Mouse (Mus musculus) brain, embryonic 14.5 days (tissue): ENCODE results near the gene Tnnc2. TPM values are rescaled to one million over a fixed set of nuclear protein-coding genes. Genes with fewer than 3 reads are reported as not detected.
A peak's percentile ranks its signal among the peaks of the same experiment; 100 is the strongest.

ENCODE experiments used
- DNase-seq: peaks from one replicate; pipeline ENCODE4 v3.0.0-alpha.2; 2011; ENCODE audit warnings: low read depth
- CTCF ChIP-seq: fragments of 200-500 bp; IDR thresholded peaks from 2 replicates; pipeline ENCODE4 v1.5.1; 2012; ENCODE audit warnings: inconsistent platforms, mild to moderate bottlenecking, moderate library complexity, borderline replicate concordance; ENCODE audit not compliant: insufficient read depth, insufficient read length; ENCODE audit errors: extremely low read depth
- POLR2A ChIP-seq: fragments of 200-500 bp; IDR thresholded peaks from 2 replicates; pipeline ENCODE4 v1.6.1; 2012; ENCODE audit warnings: mild to moderate bottlenecking, inconsistent platforms, borderline replicate concordance; ENCODE audit not compliant: poor library complexity, insufficient read depth, insufficient read length, severe bottlenecking; ENCODE audit errors: extremely low read depth
- polyA plus RNA-seq: library from polyadenylated mRNA; depleted of rRNA; stranded (reverse); fragments of >200 nt; gene quantifications from 2 replicates; pipeline ENCODE4 v1.2.3, GENCODE M21; 2012

Tnnc2 gene
- polyA plus RNA-seq, 1 experiment, result 1.7 TPM

DNA sequence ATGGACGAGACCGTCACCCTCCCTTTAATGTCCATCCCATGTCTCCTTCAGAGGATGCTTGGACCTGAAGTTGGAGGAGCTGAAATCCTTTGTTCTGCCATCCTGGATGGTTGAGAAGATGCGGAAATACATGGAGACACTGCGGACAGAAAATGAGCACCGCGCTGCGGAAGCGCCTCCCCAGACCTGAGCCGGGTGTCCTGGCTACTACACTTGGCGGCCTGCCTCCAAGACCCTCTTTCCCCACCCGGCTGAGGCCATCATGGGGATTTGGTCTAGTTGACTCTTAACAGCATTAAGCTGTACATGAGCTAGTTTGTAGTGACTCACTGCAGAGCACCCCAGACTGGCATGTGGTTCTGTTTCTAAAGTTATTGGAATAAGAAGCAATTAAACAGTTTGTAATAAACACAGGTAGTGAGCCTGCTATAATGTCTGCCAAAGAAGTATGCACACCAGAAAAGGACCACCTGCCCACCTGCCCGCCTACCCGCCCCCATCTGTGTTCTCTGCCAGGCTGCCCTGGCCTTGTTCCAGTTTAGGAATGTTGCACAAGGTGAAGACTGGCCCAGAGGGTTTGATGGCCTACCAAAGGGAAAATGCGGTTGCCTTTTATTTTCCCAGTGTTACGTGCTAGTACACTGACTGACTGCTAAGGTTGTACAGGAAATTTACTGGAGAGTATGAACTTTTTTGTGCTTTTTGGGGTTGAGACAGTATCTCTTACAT lies 11.8 kb downstream of the Tnnc2 start:
- no peak for DNase-seq
- no peak for TF ChIP-seq POLR2A
- no peak for TF ChIP-seq CTCF

DNA sequence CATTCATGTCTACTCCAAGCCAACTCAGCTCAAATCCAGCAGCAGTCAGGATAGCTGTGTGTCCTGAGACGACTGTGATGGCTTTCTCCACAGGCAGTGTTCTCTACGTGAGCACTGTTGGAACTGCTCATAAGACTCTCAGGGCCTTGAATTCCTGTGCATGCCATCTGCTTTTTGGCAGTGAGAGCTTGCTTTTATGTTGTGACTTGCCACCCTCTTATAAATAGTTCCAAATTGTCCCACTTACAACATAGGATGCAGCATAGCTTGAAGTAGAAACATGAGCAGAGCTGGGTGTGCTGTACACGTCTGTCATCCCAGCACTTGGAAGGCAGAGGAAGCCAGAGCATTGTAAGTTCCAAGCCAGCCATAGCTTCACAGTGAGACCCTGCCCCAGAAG lies 13.9 kb downstream of the Tnnc2 start:
- TF ChIP-seq POLR2A (no peak), CTCF (no peak)
- no peak for DNase-seq

DNA sequence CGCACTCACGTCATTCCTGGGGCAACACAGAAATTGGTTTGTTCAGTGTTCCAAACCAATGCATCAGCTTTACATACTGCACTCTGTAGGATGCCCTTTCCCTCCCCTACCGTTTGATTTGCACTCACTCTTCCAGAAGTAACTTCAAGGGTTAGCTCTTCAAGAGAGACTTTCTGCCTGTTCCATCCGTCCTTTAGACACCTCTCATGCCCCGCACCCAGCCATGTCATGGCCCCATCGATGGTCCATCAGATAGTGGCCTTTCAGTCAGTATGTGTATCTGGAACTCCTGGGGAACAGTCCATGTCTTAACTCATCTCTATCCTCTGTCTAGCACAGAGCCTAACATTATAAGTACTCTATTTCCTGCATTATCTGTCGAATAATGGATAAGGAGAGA lies 17.2 kb downstream of the Tnnc2 start:
- no peak for DNase-seq
- TF ChIP-seq POLR2A (no peak), CTCF (no peak)

DNA sequence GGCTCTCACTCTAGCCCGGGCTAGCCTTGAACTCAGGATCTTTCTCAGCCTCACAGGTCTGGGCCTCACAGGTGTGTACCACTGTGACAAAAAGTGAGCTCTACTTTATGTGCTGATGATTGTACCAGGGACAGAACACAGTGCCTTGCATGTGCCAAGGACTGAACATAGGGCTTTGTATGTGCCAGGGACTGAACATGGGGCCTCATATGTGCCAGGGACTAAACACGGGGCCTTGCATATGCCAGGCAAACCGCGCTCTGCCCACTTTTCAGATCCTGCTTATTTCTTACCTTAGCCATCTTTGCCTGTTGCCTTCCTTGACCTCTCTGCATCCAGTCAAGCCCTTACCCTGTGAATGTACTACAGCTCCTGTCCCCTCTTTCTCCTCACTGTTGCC lies 17.8 kb downstream of the Tnnc2 start:
- TF ChIP-seq CTCF, result no peak
- TF ChIP-seq POLR2A, result no peak

DNA sequence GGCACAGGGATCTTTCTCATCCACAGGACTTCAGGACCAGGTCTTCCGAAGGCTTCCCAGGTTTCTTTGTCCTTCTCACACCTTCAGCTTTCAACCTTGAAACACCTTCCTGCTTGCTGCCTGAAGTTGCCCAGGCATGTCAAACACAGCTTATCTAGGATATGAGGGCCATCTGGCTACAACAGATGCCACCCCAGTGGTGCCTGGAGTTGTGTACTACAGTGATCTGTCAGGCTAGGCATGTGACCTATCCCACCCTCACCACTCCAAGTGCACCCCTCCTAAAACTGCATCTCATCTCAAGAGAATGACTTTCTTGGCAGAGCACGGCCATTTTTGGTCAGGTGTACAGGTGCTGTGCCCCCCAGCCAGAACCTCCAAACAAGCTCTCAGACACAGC lies 18.3 kb downstream of the Tnnc2 start:
- TF ChIP-seq CTCF (no peak), POLR2A (no peak)
- no peak for DNase-seq

More for the DNA sequence above, 17.8 kb downstream of the Tnnc2 start:
- no peak for DNase-seq

DNA sequence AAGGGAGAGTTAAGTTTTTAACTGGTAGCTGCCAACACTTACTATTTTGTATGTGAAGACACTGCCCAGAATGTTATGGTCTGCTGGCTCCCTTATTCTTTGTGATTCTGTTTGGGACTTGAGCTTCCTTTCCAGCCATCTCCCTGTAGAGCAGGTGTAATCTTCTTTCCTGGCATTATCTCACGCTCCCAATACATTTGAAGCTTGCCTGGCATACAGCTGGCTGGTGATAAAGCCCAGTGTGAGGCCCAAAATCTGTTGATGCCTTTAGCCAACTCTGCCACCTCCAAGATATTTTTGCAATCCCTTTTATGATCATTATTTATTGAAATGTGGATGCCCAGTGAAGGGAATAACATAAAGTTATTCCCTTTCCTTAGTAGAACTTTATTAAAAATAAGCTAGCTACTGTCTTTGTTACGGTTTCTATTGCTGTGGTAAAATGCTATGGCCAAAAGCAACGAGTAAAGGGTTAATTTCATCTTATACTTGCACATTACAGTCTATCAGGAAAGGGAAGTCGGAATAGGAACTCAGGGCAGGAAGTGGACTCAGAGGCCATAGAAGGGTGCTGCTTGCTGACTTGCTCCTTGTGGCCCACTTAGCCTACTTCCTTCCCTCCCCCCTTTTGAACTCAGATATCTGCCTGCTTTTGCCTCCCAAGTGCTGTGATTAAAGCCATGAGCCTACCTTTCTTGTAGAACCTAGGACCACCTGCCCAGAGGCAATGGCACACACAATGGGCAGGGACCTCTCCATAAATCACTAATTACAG lies 19.5 kb downstream of the Tnnc2 start:
- TF ChIP-seq POLR2A (no peak), CTCF (no peak)
- no peak for DNase-seq

DNA sequence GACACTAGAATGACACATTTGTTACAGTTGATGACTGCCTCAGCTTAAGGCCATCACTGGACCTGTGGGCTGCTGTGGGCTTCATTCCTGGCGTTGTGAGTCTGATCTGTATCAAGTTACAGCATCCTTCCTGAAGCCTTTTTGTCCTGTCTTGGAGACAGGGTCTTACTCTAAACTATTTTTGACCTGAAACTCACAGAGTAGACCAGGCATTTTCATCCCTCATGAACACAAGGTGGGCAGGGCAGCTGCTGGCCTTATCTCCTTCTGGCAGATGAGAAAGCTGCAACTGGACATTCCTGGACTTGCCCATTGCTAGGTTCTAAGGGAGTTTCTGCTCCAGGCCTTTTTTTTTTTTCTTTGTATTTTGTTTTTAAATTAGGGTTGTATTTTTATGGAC lies 21.1 kb downstream of the Tnnc2 start:
- no peak for TF ChIP-seq POLR2A
- TF ChIP-seq CTCF, result no peak
- DNase-seq, result no peak

DNA sequence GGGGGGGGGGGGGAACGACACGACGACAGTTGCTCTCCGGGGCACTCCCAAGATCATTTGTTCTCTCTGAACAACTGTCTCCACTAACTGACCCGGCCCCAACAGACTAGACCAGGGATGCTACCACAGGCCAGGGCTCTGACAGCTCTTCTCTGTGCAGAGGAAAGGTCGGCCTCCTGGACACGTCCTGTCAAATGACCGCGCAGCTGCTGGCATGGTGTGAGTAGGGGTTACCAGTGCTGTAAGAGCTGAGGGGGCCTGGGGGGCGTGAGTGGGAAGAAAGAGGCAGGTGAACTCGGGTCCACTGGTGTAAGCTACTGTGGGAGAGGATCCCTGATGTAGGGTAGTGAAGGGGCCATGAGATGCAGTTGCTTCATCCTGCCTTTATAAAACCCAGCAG lies 21.9 kb downstream of the Tnnc2 start:
- no peak for DNase-seq

DNA sequence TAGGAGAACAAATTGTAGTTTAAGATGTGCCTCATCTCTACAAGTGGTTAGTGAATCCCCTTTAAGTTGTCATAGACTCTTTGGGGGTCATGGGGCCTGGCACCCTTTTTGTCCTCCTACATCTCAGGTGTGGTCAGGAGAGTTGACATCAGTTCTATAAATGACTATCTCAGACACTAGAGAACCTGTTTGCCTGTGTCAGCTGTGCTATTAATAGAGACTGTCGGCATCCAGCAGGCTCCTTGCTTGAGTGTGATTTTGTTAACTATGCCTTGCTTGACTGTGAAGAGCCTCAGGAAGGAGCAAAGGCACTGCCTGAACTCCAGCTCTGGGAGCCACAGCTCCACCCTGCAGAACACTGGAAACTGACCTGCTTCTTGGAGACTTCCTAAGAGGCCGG lies 25.0 kb downstream of the Tnnc2 start:
- no peak for DNase-seq
- TF ChIP-seq CTCF (no peak), POLR2A (no peak)

More for the DNA sequence above, 21.9 kb downstream of the Tnnc2 start:
- TF ChIP-seq CTCF (no peak), POLR2A (no peak)

DNA sequence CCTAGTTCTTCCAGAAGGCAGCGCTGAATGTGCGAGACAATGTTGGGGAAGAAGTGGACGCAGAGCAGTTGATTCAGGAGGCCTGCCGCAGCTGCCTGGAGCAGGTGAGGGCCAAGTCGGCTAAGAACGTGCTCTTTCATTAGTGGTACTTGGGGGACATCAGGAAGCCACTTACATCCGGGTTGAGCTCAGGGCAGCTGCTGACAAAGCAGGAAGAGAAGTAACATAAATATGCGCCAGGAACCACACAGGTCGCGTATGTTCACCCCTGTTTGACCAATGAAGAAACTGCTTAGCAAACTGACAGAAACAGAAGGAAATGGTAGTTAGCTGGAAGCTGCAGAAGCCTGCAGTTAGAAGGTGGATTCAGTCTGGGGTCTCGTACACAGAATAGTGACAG lies 25.7 kb downstream of the Tnnc2 start:
- TF ChIP-seq POLR2A, result no peak
- TF ChIP-seq CTCF, result no peak
- DNase-seq, result no peak

DNA sequence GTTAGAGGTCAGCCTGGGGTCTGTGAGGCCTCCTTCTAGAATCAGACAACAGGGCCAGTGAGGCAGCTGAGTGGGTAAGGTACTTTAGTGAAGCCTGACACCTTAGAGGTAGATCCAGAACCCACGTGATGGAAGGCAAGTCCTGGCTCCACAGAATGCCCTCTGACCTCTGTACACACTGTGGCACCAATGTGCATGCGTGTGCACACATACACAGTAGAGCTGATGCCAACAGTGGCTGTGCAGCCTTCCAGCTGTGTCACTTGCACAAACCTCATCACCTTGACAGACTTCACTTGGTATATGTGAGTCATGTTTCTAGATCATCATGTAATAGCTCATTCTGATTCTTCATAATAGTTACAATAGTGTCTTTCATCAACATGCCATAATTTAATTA lies 27.3 kb downstream of the Tnnc2 start:
- TF ChIP-seq POLR2A (no peak), CTCF (no peak)
- DNase-seq, result no peak

DNA sequence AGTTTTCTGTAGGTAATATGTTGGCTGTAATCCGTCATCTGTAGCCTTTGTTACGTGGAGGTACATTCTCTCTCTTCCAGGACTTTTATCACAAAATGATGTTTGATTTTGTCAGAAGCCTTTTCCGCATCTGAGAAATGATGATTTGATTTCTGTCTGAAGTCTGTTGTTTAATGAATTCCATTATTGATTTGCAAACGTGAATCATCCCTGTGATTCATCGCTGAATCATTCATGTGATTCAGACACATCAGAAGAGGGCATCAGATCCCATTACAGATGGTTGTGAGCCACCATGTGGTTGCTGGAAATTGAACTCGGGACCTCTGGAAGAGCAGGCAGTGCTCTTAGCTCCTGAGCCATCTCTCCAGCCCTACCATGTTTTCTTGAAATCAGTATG lies 30.8 kb downstream of the Tnnc2 start:
- TF ChIP-seq POLR2A, result no peak
- TF ChIP-seq CTCF, result no peak
- no peak for DNase-seq

DNA sequence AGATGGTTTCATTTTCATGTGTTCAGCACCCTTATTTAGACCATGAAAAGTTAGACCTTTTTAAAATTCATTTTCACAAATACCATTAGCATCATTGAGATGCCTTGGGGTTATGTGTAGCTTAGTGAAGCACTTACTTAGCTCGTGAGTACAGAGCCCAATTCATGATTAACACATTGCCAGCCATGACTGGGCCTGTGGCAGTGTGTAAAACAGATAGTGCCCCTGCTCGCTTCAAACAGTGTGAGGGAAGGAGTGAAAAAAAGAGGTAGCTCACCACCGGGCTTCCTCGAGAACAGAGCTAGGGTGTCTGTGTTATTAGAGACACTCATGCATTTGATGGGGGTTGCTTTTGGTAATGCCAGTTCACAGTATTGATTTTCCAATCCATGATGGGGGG lies 31.6 kb downstream of the Tnnc2 start:
- no peak for DNase-seq
- TF ChIP-seq CTCF, result no peak
- no peak for TF ChIP-seq POLR2A

DNA sequence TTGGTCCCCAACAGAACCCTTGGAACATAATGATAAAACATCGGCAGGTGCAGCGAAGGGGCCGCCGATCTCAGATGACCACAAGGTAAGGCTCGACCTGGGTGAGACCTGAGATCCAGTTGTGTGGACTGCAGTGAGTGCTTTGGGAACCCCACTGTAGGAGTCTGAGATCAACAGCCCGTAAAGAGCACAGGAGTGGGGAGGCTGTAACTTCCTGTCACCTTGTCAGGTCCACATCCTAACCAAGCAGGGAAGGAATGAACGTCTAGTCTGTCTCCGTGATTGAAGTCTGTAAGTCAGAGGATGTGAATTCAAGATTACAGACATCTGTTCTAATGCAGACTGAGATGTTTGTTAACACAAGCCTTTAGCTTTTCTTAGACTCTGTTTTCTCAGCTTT lies 33.1 kb downstream of the Tnnc2 start:
- no peak for DNase-seq
- TF ChIP-seq CTCF, result no peak
- TF ChIP-seq POLR2A, result no peak

DNA sequence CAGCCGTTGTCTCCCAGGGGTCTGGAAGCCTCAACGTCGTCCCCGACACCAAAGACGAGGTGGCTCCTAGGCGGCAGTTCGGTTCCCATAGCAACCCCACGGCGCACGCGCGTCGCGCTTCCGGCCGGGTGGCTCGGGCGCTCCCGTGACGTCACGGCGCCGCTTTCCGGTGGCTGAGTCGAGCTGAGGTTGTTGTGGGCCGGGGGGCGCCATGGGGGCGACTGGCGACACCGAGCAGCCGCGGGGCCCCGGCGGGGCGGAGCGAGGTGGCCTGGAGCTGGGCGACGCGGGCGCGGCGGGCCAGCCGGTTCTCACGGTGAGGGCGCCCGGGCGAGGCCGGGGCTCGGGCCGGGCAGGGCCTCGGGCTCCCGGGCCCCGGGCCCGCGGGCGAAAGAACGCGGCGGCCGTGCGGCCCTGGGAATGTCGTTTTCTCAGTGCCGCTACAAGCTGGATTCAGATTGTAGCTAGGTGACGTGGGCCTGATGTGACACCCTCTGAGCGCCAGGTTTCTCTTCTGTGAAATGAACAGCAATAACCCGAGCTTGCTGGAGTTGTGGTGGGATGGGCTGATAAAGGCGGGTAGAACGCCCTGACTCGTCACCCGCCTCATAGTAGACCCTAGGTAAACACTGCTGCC lies 33.8 kb downstream of the Tnnc2 start, which contains the start of the genes Wfdc3 and Dnttip1:
TSS of gene Wfdc3 (minus strand) at position 89 of the 637 bp plus-strand sequence.
TSS of gene Dnttip1 (plus strand) at position 141 of the 637 bp plus-strand sequence.
- DNase-seq, result peak; percentile 97
- peak; percentile 76 for TF ChIP-seq POLR2A
- no peak for TF ChIP-seq CTCF
